Mouse (Mus musculus) C3H10T1/2 (cell line): ENCODE data around the gene Gm27021. TPM values are rescaled to one million over a fixed set of nuclear protein-coding genes. Genes with fewer than 3 reads are reported as not detected.

Experiments
- polyA plus RNA-seq, 2 experiments: library from polyadenylated mRNA; unstranded; fragments of >200 nt; fragmentation: generic; extraction: Trizol; gene quantifications; one replicate each; pipeline ENCODE4 v1.2.1; 2012; ENCODE audit warnings: missing spikeins in 2 of 2

Gm27021 gene
- polyA plus RNA-seq, result 1 to 10 TPM; 1.6 to 2.1 TPM

DNA sequence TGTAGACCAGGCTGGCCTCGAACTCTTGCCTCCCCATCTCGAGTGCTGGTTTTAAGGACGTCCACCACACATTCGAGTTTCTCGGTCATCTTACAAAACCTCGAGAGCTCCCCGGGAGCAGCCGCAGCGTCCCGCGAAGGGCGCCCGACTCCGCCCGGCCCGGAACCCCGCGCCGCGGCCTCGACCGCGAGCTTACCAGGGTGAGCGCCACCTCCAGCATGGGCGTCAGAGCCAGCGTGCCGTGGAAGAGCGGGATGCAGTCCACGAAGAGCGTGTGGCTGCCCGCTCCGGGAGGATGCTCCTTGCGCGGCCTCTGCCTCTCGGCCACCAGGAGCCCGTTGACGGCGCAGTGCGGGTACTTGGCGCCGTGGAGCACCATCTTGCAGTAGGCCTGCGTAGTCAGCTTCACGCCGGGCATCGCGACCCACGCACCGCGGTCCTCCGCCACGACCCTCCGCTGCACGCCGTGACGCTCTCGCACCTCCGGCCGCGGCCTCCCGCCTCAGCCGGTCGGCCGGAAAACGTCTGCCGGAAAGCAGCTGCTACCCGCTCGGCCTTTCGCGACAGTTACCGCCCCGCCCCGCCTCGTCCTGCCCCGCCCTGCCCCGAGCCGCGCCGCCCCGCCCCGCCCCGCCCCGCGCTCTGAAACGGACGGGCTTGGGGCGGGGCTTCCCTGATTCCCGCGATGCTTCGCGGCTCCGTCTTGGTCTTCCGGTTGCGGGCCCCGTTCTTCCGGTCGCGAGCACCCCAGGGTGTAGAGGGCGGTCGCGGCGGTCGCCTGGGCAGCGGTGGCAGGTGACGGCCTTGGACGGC, at the start of gene Gm27021, which contains the start of gene Cox4i1:
TSS of gene Gm27021 (minus strand) at position 519 of the 813 bp plus-strand sequence.
TSS of gene Cox4i1 (plus strand) at position 662 of the 813 bp plus-strand sequence.

DNA sequence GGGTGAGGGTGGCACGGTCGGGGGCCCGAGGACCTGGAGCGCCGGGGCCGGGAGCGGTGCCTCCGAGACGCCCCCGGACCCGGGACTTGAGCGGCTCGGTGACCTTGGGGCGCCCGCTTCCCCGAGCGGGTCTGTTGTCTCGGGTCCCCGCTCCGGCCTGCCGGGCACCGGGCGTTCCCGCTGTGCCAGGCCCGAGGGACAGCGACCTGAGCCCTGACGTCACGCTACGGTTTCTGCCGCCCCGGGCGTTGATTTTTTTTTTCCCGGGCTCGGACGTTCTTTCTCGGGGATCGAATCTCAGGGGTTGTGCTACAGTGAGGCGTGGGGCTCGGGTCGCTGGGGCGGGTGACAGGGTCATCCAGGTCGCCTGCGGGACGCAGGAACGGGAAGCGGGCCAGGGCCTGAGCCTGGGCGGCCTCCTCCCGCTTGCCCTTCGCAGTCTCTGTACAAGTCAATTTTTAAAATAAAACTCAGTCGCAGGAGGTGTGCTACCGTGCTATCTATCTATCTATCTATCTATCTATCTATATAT, 561 bp upstream of the Gm27021 start, which contains the start of gene Emc8:
TSS of gene Emc8 (minus strand) at position 200 of the 532 bp plus-strand sequence.

DNA sequence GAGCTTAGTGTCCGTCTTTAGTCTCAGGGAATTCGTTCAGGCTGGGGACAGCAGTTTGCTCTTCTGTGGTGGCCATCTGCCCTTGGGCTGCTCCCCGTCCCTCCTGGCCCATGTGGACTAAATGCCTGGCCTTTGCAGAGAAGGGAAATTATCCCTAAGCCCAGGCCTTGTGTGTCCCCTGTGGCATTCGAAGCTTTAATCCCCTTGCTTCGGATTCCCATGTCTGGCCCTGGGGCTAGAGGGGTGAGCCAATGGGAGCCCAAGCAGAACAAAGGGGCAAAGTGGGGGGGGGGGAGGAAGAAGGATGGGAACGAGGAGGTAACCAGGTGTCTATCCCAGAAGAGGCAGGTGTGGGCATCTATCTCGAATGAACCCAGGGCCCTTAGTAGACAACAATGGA, 20.3 kb downstream of the Gm27021 start, which contains the start of gene 1190005I06Rik:
TSS of gene 1190005I06Rik (minus strand) at position 101 of the 400 bp plus-strand sequence.

DNA sequence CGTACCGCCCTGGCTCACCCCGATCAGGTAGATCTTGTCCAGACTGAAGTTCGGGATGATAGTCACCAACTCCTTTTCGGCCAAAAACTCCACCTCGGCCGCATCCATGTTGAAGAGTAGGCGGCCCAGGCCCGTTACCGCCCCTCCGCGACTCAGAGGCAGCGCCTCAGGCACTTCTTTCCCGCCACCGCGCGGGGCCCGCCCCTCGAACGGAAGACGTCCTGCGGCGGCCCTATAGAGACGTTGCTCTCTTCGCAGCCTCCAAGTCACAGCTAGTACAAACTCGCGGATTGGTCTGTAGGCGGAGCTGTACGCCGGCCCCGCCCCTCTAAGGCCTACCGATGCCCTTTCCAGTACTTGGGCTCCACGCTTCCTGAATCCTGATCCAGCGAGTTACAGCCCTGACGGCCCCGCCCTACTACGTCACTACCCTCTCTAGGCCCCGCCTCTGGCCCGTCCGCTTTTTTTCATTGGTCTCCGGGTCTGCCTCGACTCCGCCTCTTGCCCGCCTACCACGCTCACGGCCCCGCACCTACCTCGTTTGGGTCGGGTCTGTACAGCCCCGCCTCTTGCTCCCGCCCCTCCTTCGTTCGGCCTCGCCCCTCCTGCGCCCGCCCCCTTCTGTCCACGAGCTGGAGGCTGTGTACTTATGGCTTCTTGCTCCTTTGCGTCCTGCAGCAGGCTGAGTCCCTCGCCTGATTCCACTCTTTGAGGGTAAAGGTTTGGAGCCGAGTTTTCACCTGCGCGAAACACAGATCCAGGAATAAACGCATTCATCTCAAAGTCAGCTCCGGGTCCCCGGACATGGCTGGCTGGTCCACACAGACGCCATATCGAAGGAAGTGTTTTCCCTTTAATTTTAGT, 78.7 kb downstream of the Gm27021 start, which contains the start of gene Gins2:
TSS of gene Gins2 (minus strand) at position 397 of the 864 bp plus-strand sequence.

Other genes with a start within 250 kb of the Gm27021 start
- gene Gins2, start 78.8 kb downstream of the Gm27021 start, polyA plus RNA-seq, result 10 to 100 TPM; 38.8 to 43.1 TPM
- gene 1190005I06Rik, start 20.4 kb downstream of the Gm27021 start, polyA plus RNA-seq, result 10 to 100 TPM; 28.1 to 64.3 TPM
- 1,000 to 10,000 TPM; 1,423 to 1,620 TPM for gene Cox4i1, start 143 bp upstream of the Gm27021 start, polyA plus RNA-seq
- gene Emc8, start 494 bp upstream of the Gm27021 start, polyA plus RNA-seq, result 100 to 1,000 TPM; 176 to 244 TPM
- gene Irf8, start 68.3 kb upstream of the Gm27021 start, polyA plus RNA-seq, result not detected